ENCODE assay signal across 10 mouse cellular contexts in genomic region chr2:66819862-66820559, GRCm38 (mm10). TPM values are rescaled to one million over a fixed set of nuclear protein-coding genes. Genes with fewer than 3 reads are reported as not detected.
A peak's percentile ranks its signal among the peaks of the same experiment; 100 is the strongest.
DNase-seq lines count a peak whose midpoint lies in the region; ATAC-seq and TF ChIP-seq lines count a peak whose summit lies in the region.
"Had no signal": no experiment of that assay in that cellular context is flagged by ENCODE, and none has a peak within 500 bp of the region (broad histone marks: within the 10 kb centered on the region; RNA-seq: fewer than 3 reads in every experiment).

No protein-coding gene starts in this region.

- no peaks in the 10 kb centered on the region for H3K36me3 ChIP-seq in lung, postnatal 0 days (ENCODE audit: insufficient read depth, low read length)
- no peaks in the 10 kb centered on the region for H3K36me3 ChIP-seq in forebrain, embryonic 13.5 days (ENCODE audit: poor library complexity, severe bottlenecking)
- H3K36me3 ChIP-seq: heart, embryonic 15.5 days had no signal

- intact Hi-C loops in gastrocnemius, adult 2 months (cut with DNase I) = no loop called here
- intact Hi-C loops in gastrocnemius, postnatal 14 days (cut with DNase I; ENCODE audit: low total_unique reads) = no loop called here

- H3K4me1 ChIP-seq in lung, postnatal 0 days (ENCODE audit: insufficient read depth, low read depth, low read length) = no peaks in the 10 kb centered on the region
- H3K4me1 ChIP-seq in forebrain, embryonic 13.5 days = no peaks in the 10 kb centered on the region
- H3K4me1 ChIP-seq: heart, embryonic 15.5 days had no signal

- H3K9me3 ChIP-seq in lung, postnatal 0 days (ENCODE audit: low read length) = no peaks in the 10 kb centered on the region
- no peaks in the 10 kb centered on the region for H3K9me3 ChIP-seq in forebrain, embryonic 13.5 days (replicated peaks)
- H3K9me3 ChIP-seq: heart, embryonic 15.5 days had no signal

- no peak overlapping the region for H3K4me2 ChIP-seq in lung, postnatal 0 days (replicated peaks; ENCODE audit: low read depth, low read length)
- no peak overlapping the region for H3K4me2 ChIP-seq in forebrain, embryonic 13.5 days
- H3K4me2 ChIP-seq: heart, embryonic 15.5 days had no signal

- DNase-seq in gastrocnemius, adult 2 months = no peak
- no peak for DNase-seq in gastrocnemius, postnatal 25 days
- peak; percentile 17 for DNase-seq in lung, postnatal 0 days (ENCODE audit: low spot score)
- no peak for DNase-seq in lung, postnatal 10 days
- peak; percentile 12 for DNase-seq in retina, postnatal 1 day
- DNase-seq in gastrocnemius, postnatal 14 days = no peak
- no peak for DNase-seq in urinary bladder, postnatal 14 days (ENCODE audit: low spot score)

- no peak overlapping the region for H3K27ac ChIP-seq in gastrocnemius, adult 2 months
- H3K27ac ChIP-seq in lung, postnatal 0 days (ENCODE audit: low read length) = no peak overlapping the region
- no peak overlapping the region for H3K27ac ChIP-seq in forebrain, embryonic 13.5 days
- H3K27ac ChIP-seq: heart, embryonic 15.5 days had no signal

- WGBS in lung, postnatal 0 days = 35% methylated on average over 7 of the region's 7 CpGs
- 32% methylated on average over 7 of the region's 7 CpGs for WGBS in forebrain, embryonic 13.5 days

- no peaks in the 10 kb centered on the region for H3K27me3 ChIP-seq in lung, postnatal 0 days (replicated peaks; ENCODE audit: insufficient read depth, low read length)
- H3K27me3 ChIP-seq in forebrain, embryonic 13.5 days = no peaks in the 10 kb centered on the region
- H3K27me3 ChIP-seq: CH12.LX; heart, embryonic 15.5 days had no signal

- no peak overlapping the region for H3K9ac ChIP-seq in lung, postnatal 0 days (replicated peaks; ENCODE audit: low read depth)
- H3K9ac ChIP-seq in forebrain, embryonic 13.5 days = no peak overlapping the region
- H3K9ac ChIP-seq: heart, embryonic 15.5 days had no signal

- TF ChIP-seq EP300 in lung, postnatal 0 days (IDR thresholded peaks at IDR 0.05) = no peak

- peak; percentile 27; the same call in 1 of the 2 replicates for TF ChIP-seq CTCF in gastrocnemius, adult 2 months (IDR thresholded peaks at IDR 0.05)
- TF ChIP-seq CTCF in lung, postnatal 0 days (IDR thresholded peaks at IDR 0.05) = peak; percentile 66

- no peak for ATAC-seq in lung, postnatal 0 days
- ATAC-seq in forebrain, embryonic 13.5 days = peak; percentile 71; the same call in 1 of the 2 replicates

- no peak overlapping the region for H3K4me3 ChIP-seq in gastrocnemius, adult 2 months
- no peak overlapping the region for H3K4me3 ChIP-seq in lung, postnatal 0 days (ENCODE audit: low read depth, low read length)
- H3K4me3 ChIP-seq in forebrain, embryonic 13.5 days = no peak overlapping the region
- H3K4me3 ChIP-seq: heart, embryonic 15.5 days had no signal

RNA-seq across cellular contexts. Expression of gene Scn7a, which starts 35.3 kb away (rescaled TPM):
- total RNA-seq in gastrocnemius, adult 2 months (2021) = 1 to 10 TPM; 2.2 to 2.3 TPM
- 1 to 10 TPM; 1.9 to 3.0 TPM for total RNA-seq in gastrocnemius, postnatal 25 days (2021)
- 78.3 and 120 TPM in 2 replicates for polyA plus RNA-seq in lung, postnatal 0 days (2015; fragmentation: Nextera tagmentation; extraction: Ambion mirVana)
- polyA plus RNA-seq in forebrain, embryonic 13.5 days (2015; fragmentation: Nextera tagmentation; extraction: Ambion mirVana) = 0.03 TPM in 2 replicates
- 1 to 10 TPM; 2.5 to 3.8 TPM for total RNA-seq in gastrocnemius, postnatal 14 days (2021)
- total RNA-seq: CH12.LX had no signal

Comparison
In these comparisons a context has a peak if more than half of its experiments do, and no peak if none do; other contexts are left out.
1. DNase-seq: peak in lung, postnatal 0 days (single experiment) and retina, postnatal 1 day (single experiment); none in gastrocnemius, adult 2 months (single experiment), gastrocnemius, postnatal 25 days (single experiment), lung, postnatal 10 days (single experiment), gastrocnemius, postnatal 14 days (single experiment) and urinary bladder, postnatal 14 days (single experiment).